Mouse (Mus musculus) lung, embryonic 16.5 days (tissue): ENCODE measurements around the gene Slc17a1. TPM values are rescaled to one million over a fixed set of nuclear protein-coding genes. Genes with fewer than 3 reads are reported as not detected.

Experiments used
- ATAC-seq: fragments of 200-750 bp; cut with Nextera tagmentation; 2 replicates; pipeline ENCODE4 v1.8.0; 2017; ENCODE audit warnings: low read depth, mild to moderate bottlenecking, moderate library complexity
- H3K27ac ChIP-seq: fragments of 300-500 bp; sonication (generic); 2 replicates; pipeline ENCODE4 v1.5.1; 2014; ENCODE audit warnings: mild to moderate bottlenecking, control low read depth, low read length
- H3K27me3 ChIP-seq: fragments of 300-500 bp; sonication (generic); 2 replicates; pipeline ENCODE4 v1.6.1; 2014; ENCODE audit warnings: low read depth, low read length, mixed read lengths; ENCODE audit not compliant: control insufficient read depth, insufficient read depth
- H3K36me3 ChIP-seq: fragments of 300-500 bp; sonication (generic); 2 replicates; pipeline ENCODE4 v1.6.1; 2014; ENCODE audit warnings: low read length; ENCODE audit not compliant: control insufficient read depth, insufficient read depth
- H3K4me1 ChIP-seq: fragments of 300-500 bp; sonication (generic); replicated peaks from 2 replicates; pipeline ENCODE4 v1.6.1; 2014; ENCODE audit warnings: low read length, mixed read lengths; ENCODE audit not compliant: control insufficient read depth, insufficient read depth
- H3K4me2 ChIP-seq: fragments of 300-500 bp; sonication (generic); 2 replicates; pipeline ENCODE4 v1.6.1; 2014; ENCODE audit warnings: low read depth, low read length, control low read depth
- H3K4me3 ChIP-seq: fragments of 300-500 bp; sonication (generic); 2 replicates; pipeline ENCODE4 v1.5.1; 2014; ENCODE audit warnings: mild to moderate bottlenecking, low read length, control low read depth
- H3K9ac ChIP-seq: fragments of 300-500 bp; sonication (generic); 2 replicates; pipeline ENCODE4 v1.6.1; 2014; ENCODE audit warnings: low read length, control low read depth
- H3K9me3 ChIP-seq: fragments of 300-500 bp; sonication (generic); 2 replicates; pipeline ENCODE4 v1.6.1; 2016; ENCODE audit warnings: low read length; ENCODE audit not compliant: control insufficient read depth
- WGBS: fragments of 180-500 bp; shearing (Covaris S2); extraction: QIAGEN DNeasy Blood & Tissue Kit; methylation state at CpG from one replicate; pipeline ENCODE4 v1.1.7; 2014; 5-methylcytosine and 5-hydroxymethylcytosine counted together
- polyA plus RNA-seq: library from polyadenylated mRNA; unstranded; fragments of >200 nt; fragmentation: Nextera tagmentation; extraction: Ambion mirVana; gene quantifications from 2 replicates; pipeline ENCODE4 v1.2.1, GENCODE M21; 2015

Slc17a1 gene
- polyA plus RNA-seq, 1 experiment from 2014 or later, result not detected

DNA sequence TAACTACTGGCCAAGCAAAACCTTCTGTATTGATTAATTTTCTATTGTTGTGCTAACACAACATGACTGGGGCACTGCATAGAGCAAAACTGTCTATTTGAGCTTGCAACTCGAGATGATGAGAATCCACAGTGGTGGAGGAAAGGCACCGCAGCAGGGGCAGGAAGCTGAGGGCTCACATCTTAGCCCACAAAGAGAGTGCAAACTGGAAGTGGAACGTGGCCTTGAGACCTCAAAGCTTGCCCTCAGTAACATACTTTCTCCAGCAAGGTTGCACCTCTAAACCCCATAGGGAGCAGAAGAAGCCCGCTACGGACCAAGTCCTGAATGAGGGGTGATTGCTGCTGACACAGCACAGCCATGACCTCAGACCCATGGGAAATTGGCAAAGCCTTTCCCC is 42.6 kb downstream of the Slc17a1 start:
- Histone ChIP-seq H3K4me2 (no peak overlapping the region), H3K36me3 (no peaks in the 10 kb centered on the region), H3K4me1 (no peaks in the 10 kb centered on the region), H3K27me3 (no peaks in the 10 kb centered on the region), H3K9ac (no peak overlapping the region), H3K27ac (no peak overlapping the region), H3K4me3 (no peak overlapping the region), H3K9me3 (no peaks in the 10 kb centered on the region)
- ATAC-seq, result no peak
- 78% methylated on average over 5 of the region's 5 CpGs for WGBS

DNA sequence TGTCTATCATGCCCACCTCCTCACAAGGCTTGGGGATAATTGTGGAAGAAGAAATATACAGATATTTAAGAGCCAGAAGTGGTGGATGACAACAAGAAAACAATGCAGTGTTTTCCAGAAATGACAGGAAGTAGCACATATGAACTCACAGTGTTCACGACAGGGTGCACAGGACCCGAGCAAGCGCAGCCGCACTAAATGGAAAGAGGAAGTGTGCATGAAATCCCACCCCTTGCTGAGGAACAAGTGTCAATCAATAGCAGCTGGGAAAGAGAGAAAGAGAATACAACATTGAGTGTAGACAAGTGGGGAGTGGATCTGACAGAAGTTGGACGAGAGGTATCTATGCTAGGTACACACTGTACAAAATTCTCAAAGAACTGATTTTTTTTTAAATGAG is 43.8 kb downstream of the Slc17a1 start:
- Histone ChIP-seq H3K4me1 (no peaks in the 10 kb centered on the region), H3K9me3 (no peaks in the 10 kb centered on the region), H3K9ac (no peak overlapping the region), H3K36me3 (no peaks in the 10 kb centered on the region), H3K4me2 (no peak overlapping the region), H3K27ac (no peak overlapping the region), H3K27me3 (no peaks in the 10 kb centered on the region), H3K4me3 (no peak overlapping the region)
- no peak for ATAC-seq
- WGBS, result 72% methylated on average over 5 of the region's 5 CpGs

DNA sequence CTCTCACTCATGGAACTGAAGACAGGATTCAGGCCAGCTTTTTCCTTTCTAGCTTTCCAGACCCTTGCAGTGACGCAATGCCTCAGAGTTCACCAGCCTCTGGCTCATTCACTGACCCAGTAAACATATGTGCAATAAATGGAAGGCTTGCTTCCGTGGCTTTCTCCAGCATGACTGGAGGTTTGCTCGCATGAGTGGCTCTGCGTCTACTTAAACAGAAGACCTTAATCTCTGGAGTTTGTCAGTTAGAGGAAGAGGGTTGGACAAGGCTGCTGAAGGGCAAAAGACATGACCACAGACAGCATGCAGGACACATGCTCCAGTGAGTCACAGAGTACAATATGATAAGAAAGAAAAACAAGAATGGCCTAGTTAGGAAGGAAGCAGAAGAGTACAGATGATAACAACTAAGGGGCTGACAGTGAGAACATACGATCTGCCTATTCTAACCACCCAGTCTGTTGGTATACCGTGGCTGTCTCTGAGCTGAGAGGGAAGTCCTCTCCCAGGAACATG is 46.3 kb downstream of the Slc17a1 start:
- ATAC-seq, result no peak
- no peak overlapping the region for H3K9ac ChIP-seq
- H3K36me3 ChIP-seq, result no peaks in the 10 kb centered on the region
- H3K4me3 ChIP-seq, result no peak overlapping the region
- no peaks in the 10 kb centered on the region for H3K27me3 ChIP-seq
- WGBS, result 40% methylated on average over 6 of the region's 6 CpGs
- H3K9me3 ChIP-seq, result no peaks in the 10 kb centered on the region
- no peak overlapping the region for H3K4me2 ChIP-seq
- no peak overlapping the region for H3K27ac ChIP-seq
- H3K4me1 ChIP-seq, result no peaks in the 10 kb centered on the region

DNA sequence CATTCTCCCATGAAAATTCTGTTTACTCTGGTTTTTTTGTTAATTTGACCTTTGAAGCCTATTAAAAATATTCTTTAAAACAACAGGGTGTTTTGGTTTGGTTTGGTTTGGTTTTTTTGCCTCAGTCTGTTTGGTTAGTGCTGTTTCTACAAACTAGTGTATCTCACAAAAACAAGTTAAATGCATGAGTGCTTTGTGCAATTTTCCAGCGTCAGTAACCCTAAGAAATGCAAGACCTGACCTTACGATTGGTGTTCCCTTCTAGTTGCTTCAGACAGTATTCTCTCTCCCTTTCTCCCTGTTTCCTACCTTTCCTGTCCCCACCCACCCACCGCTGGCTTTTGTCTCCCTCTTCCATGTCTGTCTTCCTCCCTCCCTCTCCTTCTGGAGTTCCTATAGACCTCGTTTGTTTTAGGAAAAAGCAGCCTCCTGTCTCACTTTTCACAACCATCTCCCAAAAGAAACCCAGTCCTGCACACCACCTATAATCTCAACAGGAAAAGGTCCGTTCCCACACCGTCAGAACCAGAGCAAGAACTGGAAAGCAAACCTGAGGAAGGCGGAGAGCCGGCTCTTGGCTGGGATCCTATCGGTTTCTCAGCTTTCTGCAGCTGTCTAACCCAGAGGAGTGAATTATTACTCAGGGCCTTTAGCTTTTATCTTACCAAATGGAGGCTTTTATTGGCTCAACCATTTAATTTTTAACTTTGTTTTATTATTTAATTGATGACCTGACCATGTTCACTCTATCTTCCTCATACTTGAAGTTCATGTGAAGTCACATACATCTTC is 47.0 kb downstream of the Slc17a1 start, which contains the start of gene Slc17a4:
Gene Slc17a4 (minus strand): TSS at position 634 of the 792 bp plus-strand sequence.
- no peak for ATAC-seq
- no peak within 1 kb of the TSS for H3K4me2 ChIP-seq

DNA sequence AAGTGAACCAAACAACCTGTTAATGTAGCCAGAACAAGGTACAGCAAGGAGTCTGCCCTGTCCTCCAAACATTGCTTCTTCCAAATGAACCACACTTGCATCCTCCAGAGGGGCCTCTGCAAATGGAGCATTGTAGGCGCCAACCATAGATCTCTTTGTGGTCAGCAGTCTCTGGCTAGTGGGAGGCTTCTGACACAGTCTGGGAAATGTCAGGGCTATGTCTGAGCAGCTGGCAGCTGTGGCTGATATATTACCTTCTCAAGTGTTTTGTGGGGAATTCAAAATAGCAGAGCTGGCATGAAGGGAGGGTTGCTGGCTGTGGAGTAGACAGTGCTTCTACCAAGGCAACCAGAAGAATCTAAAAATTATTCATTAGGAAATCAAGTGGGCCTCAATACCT is 48.6 kb downstream of the Slc17a1 start:
- H3K4me2 ChIP-seq, result no peak overlapping the region
- H3K4me1 ChIP-seq, result no peaks in the 10 kb centered on the region
- no peaks in the 10 kb centered on the region for H3K36me3 ChIP-seq
- H3K9ac ChIP-seq, result no peak overlapping the region
- H3K4me3 ChIP-seq, result no peak overlapping the region
- 77% methylated on average over 1 of the region's 1 CpGs for WGBS
- no peaks in the 10 kb centered on the region for H3K27me3 ChIP-seq
- no peak for ATAC-seq
- no peaks in the 10 kb centered on the region for H3K9me3 ChIP-seq
- no peak overlapping the region for H3K27ac ChIP-seq

More for the DNA sequence above, 47.0 kb downstream of the Slc17a1 start, which contains the start of gene Slc17a4:
- Histone ChIP-seq H3K4me1 (no peaks in the 10 kb centered on the region), H3K4me3 (no peak within 1 kb of the TSS), H3K9ac (no peak within 1 kb of the TSS), H3K9me3 (no peaks in the 10 kb centered on the region), H3K27ac (no peak within 1 kb of the TSS), H3K36me3 (no peaks in the 10 kb centered on the region), H3K27me3 (no peaks in the 10 kb centered on the region)
- 48% methylated on average over 9 of the region's 9 CpGs for WGBS

- ATAC-seq, result no peak
Observed at GRCm38 (mm10) chr13:23917674-23918073, 50.1 kb downstream of the Slc17a1 start.

DNA sequence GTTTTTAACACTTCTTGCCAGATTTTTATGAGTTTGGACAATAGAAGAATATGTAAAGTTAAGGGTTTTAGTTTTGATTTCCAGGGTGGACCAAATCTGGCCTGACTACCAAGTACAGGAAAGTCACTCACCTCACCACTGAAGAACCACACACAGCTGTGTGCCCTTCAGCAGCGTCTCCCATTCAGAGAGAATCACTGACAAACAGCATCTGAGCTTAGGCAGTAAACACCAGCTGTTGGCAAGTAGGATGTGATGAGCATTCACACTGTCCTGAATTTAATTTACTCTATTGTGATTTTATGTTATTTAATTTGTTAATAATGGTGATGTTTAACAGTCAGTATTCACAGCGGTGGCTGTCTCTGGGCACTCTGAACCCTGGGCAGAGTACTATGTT is 58.2 kb downstream of the Slc17a1 start:
- no peak overlapping the region for H3K4me2 ChIP-seq
- no peak overlapping the region for H3K4me3 ChIP-seq
- H3K9ac ChIP-seq, result no peak overlapping the region
- H3K4me1 ChIP-seq, result peaks cover 7% of the 10 kb centered on the region
- no peak overlapping the region for H3K27ac ChIP-seq
- ATAC-seq, result no peak
- H3K36me3 ChIP-seq, result no peaks in the 10 kb centered on the region
- no peaks in the 10 kb centered on the region for H3K27me3 ChIP-seq
- WGBS, result 66% methylated on average over 2 of the region's 2 CpGs
- no peaks in the 10 kb centered on the region for H3K9me3 ChIP-seq

More at GRCm38 (mm10) chr13:23917674-23918073, 50.1 kb downstream of the Slc17a1 start:
- no peaks in the 10 kb centered on the region for H3K4me1 ChIP-seq
- no peaks in the 10 kb centered on the region for H3K36me3 ChIP-seq
- no peak overlapping the region for H3K27ac ChIP-seq
- no peak overlapping the region for H3K4me2 ChIP-seq
- no peaks in the 10 kb centered on the region for H3K9me3 ChIP-seq
- 17% methylated on average over 4 of the region's 4 CpGs for WGBS
- no peak overlapping the region for H3K9ac ChIP-seq
- H3K4me3 ChIP-seq, result no peak overlapping the region
- no peaks in the 10 kb centered on the region for H3K27me3 ChIP-seq

- 27% methylated on average over 3 of the region's 3 CpGs for WGBS
- H3K4me1 ChIP-seq, result peaks cover 7% of the 10 kb centered on the region
- peak; percentile 95 for ATAC-seq
- H3K4me2 ChIP-seq, result peak overlapping the region; percentile 45
- H3K9ac ChIP-seq, result no peak overlapping the region
- H3K9me3 ChIP-seq, result no peaks in the 10 kb centered on the region
- H3K4me3 ChIP-seq, result no peak overlapping the region
- H3K27me3 ChIP-seq, result no peaks in the 10 kb centered on the region
- H3K36me3 ChIP-seq, result no peaks in the 10 kb centered on the region
- H3K27ac ChIP-seq, result peak overlapping the region; percentile 7
Observed at GRCm38 (mm10) chr13:23928637-23929036, 61.1 kb downstream of the Slc17a1 start.

GRCm38 (mm10) chr13:23930461-23930860 is 62.9 kb downstream of the Slc17a1 start:
- H3K27me3 ChIP-seq, result no peaks in the 10 kb centered on the region
- H3K9ac ChIP-seq, result no peak overlapping the region
- 75% methylated on average over 9 of the region's 9 CpGs for WGBS
- no peak overlapping the region for H3K4me3 ChIP-seq
- H3K36me3 ChIP-seq, result no peaks in the 10 kb centered on the region
- ATAC-seq, result no peak
- peaks cover 7% of the 10 kb centered on the region for H3K4me1 ChIP-seq
- H3K27ac ChIP-seq, result no peak overlapping the region
- H3K9me3 ChIP-seq, result no peaks in the 10 kb centered on the region
- peak overlapping the region; percentile 18 for H3K4me2 ChIP-seq
